Mouse (Mus musculus): Measurements from ENCODE around the gene Pip5k1b.
"Not testable (repeated sequence)": the region's sequence is repeated elsewhere in the genome, so short reads cannot be mapped to it uniquely, and the experiment has no call there.

Pip5k1b gene

GRCm38 (mm10) chr19:24552641-24553040 lies 3.0 kb downstream of the Pip5k1b start:
- not testable (repeated sequence) for H3K27me3 ChIP-seq (ENCODE audit: control insufficient read depth, insufficient read depth, low read length, poor library complexity, severe bottlenecking); H3K36me3 ChIP-seq (ENCODE audit: control insufficient read depth, insufficient read depth, low read length, poor library complexity, severe bottlenecking)
- peak; percentile 65 for DNase-seq (ENCODE audit: low read depth, low spot score)

- Histone ChIP-seq H3K27me3 (ENCODE audit: control insufficient read depth, insufficient read depth, low read length, poor library complexity, severe bottlenecking) (no peaks in the 10 kb centered on the region), H3K36me3 (ENCODE audit: control insufficient read depth, insufficient read depth, low read length, poor library complexity, severe bottlenecking) (no peaks in the 10 kb centered on the region)
- no peak for DNase-seq (ENCODE audit: low read depth, low spot score)
These were observed 4.3 kb downstream of the Pip5k1b start for GRCm38 (mm10) chr19:24551196-24551954.

- no peaks in the 10 kb centered on the region for H3K36me3 ChIP-seq (ENCODE audit: control insufficient read depth, insufficient read depth, low read length, poor library complexity, severe bottlenecking)
- no peaks in the 10 kb centered on the region for H3K27me3 ChIP-seq (ENCODE audit: control insufficient read depth, insufficient read depth, low read length, poor library complexity, severe bottlenecking)
- no peak for DNase-seq (ENCODE audit: low read depth, low spot score)
These were observed 4.9 kb downstream of the Pip5k1b start for GRCm38 (mm10) chr19:24550778-24551177.

GRCm38 (mm10) chr19:24550016-24550415 lies 5.7 kb downstream of the Pip5k1b start:
- H3K27me3 ChIP-seq (ENCODE audit: control insufficient read depth, insufficient read depth, low read length, poor library complexity, severe bottlenecking) = no peaks in the 10 kb centered on the region
- DNase-seq (ENCODE audit: low read depth, low spot score) = no peak
- H3K36me3 ChIP-seq (ENCODE audit: control insufficient read depth, insufficient read depth, low read length, poor library complexity, severe bottlenecking) = no peaks in the 10 kb centered on the region

- no peak for DNase-seq (ENCODE audit: low read depth, low spot score)
- Histone ChIP-seq H3K27me3 (ENCODE audit: control insufficient read depth, insufficient read depth, low read length, poor library complexity, severe bottlenecking) (no peaks in the 10 kb centered on the region), H3K36me3 (ENCODE audit: control insufficient read depth, insufficient read depth, low read length, poor library complexity, severe bottlenecking) (no peaks in the 10 kb centered on the region)
These were observed 7.3 kb downstream of the Pip5k1b start for GRCm38 (mm10) chr19:24548337-24548736.

GRCm38 (mm10) chr19:24546153-24546552 lies 9.5 kb downstream of the Pip5k1b start:
- no peaks in the 10 kb centered on the region for H3K36me3 ChIP-seq (ENCODE audit: control insufficient read depth, insufficient read depth, low read length, poor library complexity, severe bottlenecking)
- H3K27me3 ChIP-seq (ENCODE audit: control insufficient read depth, insufficient read depth, low read length, poor library complexity, severe bottlenecking) = no peaks in the 10 kb centered on the region
- no peak for DNase-seq (ENCODE audit: low read depth, low spot score)

- H3K36me3 ChIP-seq (ENCODE audit: control insufficient read depth, insufficient read depth, low read length, poor library complexity, severe bottlenecking) = no peaks in the 10 kb centered on the region
- no peaks in the 10 kb centered on the region for H3K27me3 ChIP-seq (ENCODE audit: control insufficient read depth, insufficient read depth, low read length, poor library complexity, severe bottlenecking)
- no peak for DNase-seq (ENCODE audit: low read depth, low spot score)
These were observed 12.0 kb downstream of the Pip5k1b start for GRCm38 (mm10) chr19:24543386-24544350.

- no peaks in the 10 kb centered on the region for H3K27me3 ChIP-seq (ENCODE audit: control insufficient read depth, insufficient read depth, low read length, poor library complexity, severe bottlenecking)
- H3K36me3 ChIP-seq (ENCODE audit: control insufficient read depth, insufficient read depth, low read length, poor library complexity, severe bottlenecking) = no peaks in the 10 kb centered on the region
- no peak for DNase-seq (ENCODE audit: low read depth, low spot score)
These were observed 13.4 kb downstream of the Pip5k1b start for GRCm38 (mm10) chr19:24542293-24542675.

- Histone ChIP-seq H3K27me3 (ENCODE audit: control insufficient read depth, insufficient read depth, low read length, poor library complexity, severe bottlenecking) (no peaks in the 10 kb centered on the region), H3K36me3 (ENCODE audit: control insufficient read depth, insufficient read depth, low read length, poor library complexity, severe bottlenecking) (no peaks in the 10 kb centered on the region)
- no peak for DNase-seq (ENCODE audit: low read depth, low spot score)
These were observed 13.9 kb downstream of the Pip5k1b start for GRCm38 (mm10) chr19:24541669-24542292.

- no peak for DNase-seq (ENCODE audit: low read depth, low spot score)
- H3K36me3 ChIP-seq (ENCODE audit: control insufficient read depth, insufficient read depth, low read length, poor library complexity, severe bottlenecking) = no peaks in the 10 kb centered on the region
- no peaks in the 10 kb centered on the region for H3K27me3 ChIP-seq (ENCODE audit: control insufficient read depth, insufficient read depth, low read length, poor library complexity, severe bottlenecking)
These were observed 14.6 kb downstream of the Pip5k1b start for GRCm38 (mm10) chr19:24540952-24541668.

- DNase-seq (ENCODE audit: low read depth, low spot score) = no peak
- Histone ChIP-seq H3K36me3 (ENCODE audit: control insufficient read depth, insufficient read depth, low read length, poor library complexity, severe bottlenecking) (no peaks in the 10 kb centered on the region), H3K27me3 (ENCODE audit: control insufficient read depth, insufficient read depth, low read length, poor library complexity, severe bottlenecking) (no peaks in the 10 kb centered on the region)
These were observed 16.6 kb downstream of the Pip5k1b start for GRCm38 (mm10) chr19:24539041-24539440.

- DNase-seq (ENCODE audit: low read depth, low spot score) = no peak
- Histone ChIP-seq H3K36me3 (ENCODE audit: control insufficient read depth, insufficient read depth, low read length, poor library complexity, severe bottlenecking) (no peaks in the 10 kb centered on the region), H3K27me3 (ENCODE audit: control insufficient read depth, insufficient read depth, low read length, poor library complexity, severe bottlenecking) (no peaks in the 10 kb centered on the region)
These were observed 17.5 kb downstream of the Pip5k1b start for GRCm38 (mm10) chr19:24538181-24538580.

GRCm38 (mm10) chr19:24537691-24538090 lies 18.0 kb downstream of the Pip5k1b start:
- H3K27me3 ChIP-seq (ENCODE audit: control insufficient read depth, insufficient read depth, low read length, poor library complexity, severe bottlenecking) = no peaks in the 10 kb centered on the region
- no peak for DNase-seq (ENCODE audit: low read depth, low spot score)

GRCm38 (mm10) chr19:24536920-24537319 lies 18.8 kb downstream of the Pip5k1b start:
- DNase-seq (ENCODE audit: low read depth, low spot score) = no peak
- Histone ChIP-seq H3K36me3 (ENCODE audit: control insufficient read depth, insufficient read depth, low read length, poor library complexity, severe bottlenecking) (no peaks in the 10 kb centered on the region), H3K27me3 (ENCODE audit: control insufficient read depth, insufficient read depth, low read length, poor library complexity, severe bottlenecking) (no peaks in the 10 kb centered on the region)

More at GRCm38 (mm10) chr19:24537691-24538090, 18.0 kb downstream of the Pip5k1b start:
- no peaks in the 10 kb centered on the region for H3K36me3 ChIP-seq (ENCODE audit: control insufficient read depth, insufficient read depth, low read length, poor library complexity, severe bottlenecking)

Measured in splenic B cell, adult 2 months (primary cell).